Mouse (Mus musculus) forebrain, embryonic 13.5 days (tissue): ENCODE data around the gene D3Ertd254e. TPM values are rescaled to one million over a fixed set of nuclear protein-coding genes. Genes with fewer than 3 reads are reported as not detected.
"Not testable (repeated sequence)": the region's sequence is repeated elsewhere in the genome, so short reads cannot be mapped to it uniquely, and the experiment has no call there.

Experiments
- ATAC-seq: fragments of 200-750 bp; cut with Nextera tagmentation; 2 replicates; pipeline ENCODE4 v1.8.0; 2017
- H3K27ac ChIP-seq: fragments of 300-500 bp; sonication (generic); 2 replicates; pipeline ENCODE4 v1.5.1; 2015; ENCODE audit warnings: inconsistent platforms, mild to moderate bottlenecking, moderate library complexity
- H3K27me3 ChIP-seq: fragments of 300-500 bp; sonication (generic); 2 replicates; pipeline ENCODE4 v1.6.1; 2015; ENCODE audit warnings: mild to moderate bottlenecking, inconsistent platforms
- H3K36me3 ChIP-seq: fragments of 300-500 bp; sonication (generic); 2 replicates; pipeline ENCODE4 v1.6.1; 2015; ENCODE audit warnings: mild to moderate bottlenecking, inconsistent platforms; ENCODE audit not compliant: poor library complexity, severe bottlenecking
- H3K4me1 ChIP-seq: fragments of 300-500 bp; sonication (generic); 2 replicates; pipeline ENCODE4 v1.6.1; 2015; ENCODE audit warnings: inconsistent platforms
- H3K4me2 ChIP-seq: fragments of 300-500 bp; sonication (generic); 2 replicates; pipeline ENCODE4 v1.6.1; 2015; ENCODE audit warnings: inconsistent platforms, mild to moderate bottlenecking, moderate library complexity
- H3K4me3 ChIP-seq: fragments of 300-500 bp; sonication (generic); 2 replicates; pipeline ENCODE4 v1.5.1; 2015; ENCODE audit warnings: mild to moderate bottlenecking, inconsistent platforms
- H3K9ac ChIP-seq: fragments of 300-500 bp; sonication (generic); 2 replicates; pipeline ENCODE4 v1.6.1; 2015; ENCODE audit warnings: mild to moderate bottlenecking, inconsistent platforms
- H3K9me3 ChIP-seq: fragments of 300-500 bp; sonication (generic); replicated peaks from 2 replicates; pipeline ENCODE4 v1.6.1; 2016; ENCODE audit warnings: inconsistent platforms
- WGBS: fragments of 180-500 bp; shearing (Covaris S2); methylation state at CpG from one replicate; pipeline ENCODE4 v1.1.7; 2015; 5-methylcytosine and 5-hydroxymethylcytosine counted together
- polyA plus RNA-seq: library from polyadenylated mRNA; unstranded; fragments of >200 nt; fragmentation: Nextera tagmentation; extraction: Ambion mirVana; gene quantifications from 2 replicates; pipeline ENCODE4 v1.2.1, GENCODE M21; 2015

Gene D3Ertd254e
- polyA plus RNA-seq = 10.6 and 12.3 TPM in 2 replicates

GRCm38 (mm10) chr3:36150934-36151686 lies at the start of gene D3Ertd254e:
Gene D3Ertd254e (plus strand): TSS chr3:36151017.
- Histone ChIP-seq H3K9me3 (no peaks in the 10 kb centered on the region), H3K4me3 (peak within 1 kb of the TSS; percentile 71), H3K4me1 (peaks cover 26% of the 10 kb centered on the region), H3K9ac (peak within 1 kb of the TSS; percentile 98), H3K27ac (peak within 1 kb of the TSS; percentile 75), H3K36me3 (no peaks in the 10 kb centered on the region), H3K4me2 (peak within 1 kb of the TSS; percentile 78), H3K27me3 (no peaks in the 10 kb centered on the region)
- peak; percentile 100 for ATAC-seq
- WGBS = under 1% methylated on average over 54 of the region's 54 CpGs

- H3K27ac ChIP-seq = no peak overlapping the region
- ATAC-seq = no peak
- H3K9ac ChIP-seq = no peak overlapping the region
- H3K4me1 ChIP-seq = no peaks in the 10 kb centered on the region
- H3K9me3 ChIP-seq = no peaks in the 10 kb centered on the region
- WGBS = 73% methylated on average over 4 of the region's 4 CpGs
- H3K4me2 ChIP-seq = no peak overlapping the region
- H3K4me3 ChIP-seq = no peak overlapping the region
- no peaks in the 10 kb centered on the region for H3K36me3 ChIP-seq
- no peaks in the 10 kb centered on the region for H3K27me3 ChIP-seq
These were observed 34.7 kb upstream of the D3Ertd254e start for GRCm38 (mm10) chr3:36116076-36116475.

GRCm38 (mm10) chr3:36119684-36120548 lies 30.9 kb upstream of the D3Ertd254e start:
- peaks cover 9% of the 10 kb centered on the region for H3K9me3 ChIP-seq
- H3K9ac ChIP-seq = no peak overlapping the region
- no peak overlapping the region for H3K4me2 ChIP-seq
- no peak overlapping the region for H3K27ac ChIP-seq
- H3K4me1 ChIP-seq = no peaks in the 10 kb centered on the region
- peak; percentile 41; the same call in 1 of the 2 replicates for ATAC-seq
- no peaks in the 10 kb centered on the region for H3K27me3 ChIP-seq
- no peaks in the 10 kb centered on the region for H3K36me3 ChIP-seq
- H3K4me3 ChIP-seq = no peak overlapping the region

DNA sequence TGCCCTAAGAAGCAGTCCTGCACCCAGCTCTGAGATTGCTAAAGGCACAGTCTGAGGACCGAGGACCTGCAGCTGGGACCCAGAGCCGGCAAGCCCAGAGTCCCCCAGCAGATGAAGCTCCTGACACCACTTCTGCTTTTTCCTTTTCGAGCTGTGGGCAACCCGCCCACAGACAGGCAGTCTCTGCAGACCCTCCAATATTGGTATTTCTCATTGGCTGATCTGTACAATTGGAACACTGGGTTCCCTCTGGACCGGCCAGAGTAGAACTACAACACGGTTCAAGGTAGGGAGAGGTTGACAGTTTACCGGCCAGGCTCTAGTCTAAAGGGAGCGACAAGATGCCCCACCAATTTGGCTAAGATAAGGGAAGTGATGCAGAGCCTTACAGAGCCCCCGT lies 24.6 kb upstream of the D3Ertd254e start:
- H3K4me1 ChIP-seq, H3K27ac ChIP-seq, H3K27me3 ChIP-seq, H3K4me3 ChIP-seq, H3K9ac ChIP-seq, H3K9me3 ChIP-seq, H3K4me2 ChIP-seq, H3K36me3 ChIP-seq, ATAC-seq: not testable (repeated sequence)
- WGBS = 97% methylated on average over 9 of the region's 9 CpGs

DNA sequence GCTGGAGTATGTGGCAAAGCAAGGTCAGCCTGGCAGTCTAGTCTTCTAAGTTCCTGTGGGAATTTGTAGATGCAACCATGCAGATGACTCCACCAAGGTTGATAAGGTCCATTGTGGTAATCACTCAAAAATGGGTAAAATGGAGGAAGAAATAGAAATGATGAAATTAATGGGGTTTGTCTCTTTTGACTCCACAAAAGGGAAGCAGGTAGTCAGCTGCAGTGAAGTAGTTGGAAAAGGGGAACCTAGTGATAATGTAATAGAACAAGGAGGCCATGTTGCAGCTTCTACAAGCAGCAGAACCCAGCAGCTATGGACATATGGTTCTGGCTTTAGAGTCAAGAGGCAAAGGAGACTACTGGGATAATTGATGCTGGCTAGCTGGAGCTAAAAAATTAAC lies 14.7 kb upstream of the D3Ertd254e start:
- H3K27me3 ChIP-seq = no peaks in the 10 kb centered on the region
- no peak for ATAC-seq
- no peak overlapping the region for H3K9ac ChIP-seq
- H3K36me3 ChIP-seq = no peaks in the 10 kb centered on the region
- H3K4me2 ChIP-seq = no peak overlapping the region
- H3K4me1 ChIP-seq = no peaks in the 10 kb centered on the region
- H3K4me3 ChIP-seq = no peak overlapping the region
- no peaks in the 10 kb centered on the region for H3K9me3 ChIP-seq
- no peak overlapping the region for H3K27ac ChIP-seq

DNA sequence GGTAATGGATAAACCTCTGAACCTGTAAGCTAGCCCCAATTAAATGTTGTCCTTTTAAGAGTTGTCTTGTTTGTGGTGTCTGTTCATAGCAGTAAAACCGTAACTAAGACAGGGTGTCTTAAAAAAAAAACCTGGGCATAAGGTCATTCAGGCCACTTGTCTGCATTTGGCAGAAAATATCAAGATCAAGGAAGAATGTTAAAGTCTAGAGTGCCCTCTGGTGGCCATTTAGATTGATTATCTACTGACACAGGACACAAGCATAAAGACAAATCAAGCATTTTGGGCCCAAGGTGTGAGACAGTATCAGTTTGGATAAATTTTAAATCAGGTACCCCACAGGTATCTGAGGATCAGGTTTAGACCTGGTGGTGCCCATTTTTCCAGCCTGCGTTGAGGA lies 13.3 kb upstream of the D3Ertd254e start:
- Histone ChIP-seq H3K4me2 (no peak overlapping the region), H3K4me1 (no peaks in the 10 kb centered on the region), H3K27ac (no peak overlapping the region), H3K4me3 (no peak overlapping the region), H3K9ac (no peak overlapping the region), H3K9me3 (no peaks in the 10 kb centered on the region), H3K36me3 (no peaks in the 10 kb centered on the region), H3K27me3 (no peaks in the 10 kb centered on the region)
- no peak for ATAC-seq
- WGBS = 58% methylated on average over 2 of the region's 2 CpGs

- WGBS = 88% methylated on average over 1 of the region's 1 CpGs
- no peak for ATAC-seq
- no peaks in the 10 kb centered on the region for H3K36me3 ChIP-seq
These were observed 12.6 kb upstream of the D3Ertd254e start for GRCm38 (mm10) chr3:36138171-36138660.

DNA sequence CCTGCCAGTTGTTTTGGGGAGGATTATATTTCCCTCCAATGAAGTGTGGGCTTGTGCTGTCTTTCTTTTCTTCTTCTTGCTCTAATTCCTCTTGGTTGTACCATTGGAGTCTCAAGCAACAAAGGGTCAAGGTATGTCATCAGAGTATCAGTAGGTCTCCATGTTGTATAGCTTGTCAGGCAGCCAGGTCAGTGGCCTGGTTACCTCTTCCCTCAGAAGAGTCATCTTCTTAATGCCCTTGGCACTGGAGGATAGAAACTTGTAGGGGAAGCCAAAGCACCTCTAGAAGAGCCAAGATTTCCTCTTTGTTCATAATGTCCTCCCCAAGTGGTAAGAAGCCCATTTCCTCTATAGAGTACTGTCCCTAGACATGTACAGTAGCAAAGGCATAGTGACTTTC lies 11.8 kb upstream of the D3Ertd254e start:
- no peak overlapping the region for H3K9ac ChIP-seq
- no peaks in the 10 kb centered on the region for H3K36me3 ChIP-seq
- no peaks in the 10 kb centered on the region for H3K4me1 ChIP-seq
- no peak for ATAC-seq
- H3K27ac ChIP-seq = no peak overlapping the region
- H3K4me3 ChIP-seq = no peak overlapping the region
- H3K27me3 ChIP-seq = no peaks in the 10 kb centered on the region
- no peaks in the 10 kb centered on the region for H3K9me3 ChIP-seq
- no peak overlapping the region for H3K4me2 ChIP-seq

More at GRCm38 (mm10) chr3:36138171-36138660, 12.6 kb upstream of the D3Ertd254e start:
- Histone ChIP-seq H3K4me3 (no peak overlapping the region), H3K4me2 (no peak overlapping the region), H3K27ac (no peak overlapping the region), H3K27me3 (no peaks in the 10 kb centered on the region), H3K4me1 (no peaks in the 10 kb centered on the region), H3K9me3 (no peaks in the 10 kb centered on the region), H3K9ac (no peak overlapping the region)

DNA sequence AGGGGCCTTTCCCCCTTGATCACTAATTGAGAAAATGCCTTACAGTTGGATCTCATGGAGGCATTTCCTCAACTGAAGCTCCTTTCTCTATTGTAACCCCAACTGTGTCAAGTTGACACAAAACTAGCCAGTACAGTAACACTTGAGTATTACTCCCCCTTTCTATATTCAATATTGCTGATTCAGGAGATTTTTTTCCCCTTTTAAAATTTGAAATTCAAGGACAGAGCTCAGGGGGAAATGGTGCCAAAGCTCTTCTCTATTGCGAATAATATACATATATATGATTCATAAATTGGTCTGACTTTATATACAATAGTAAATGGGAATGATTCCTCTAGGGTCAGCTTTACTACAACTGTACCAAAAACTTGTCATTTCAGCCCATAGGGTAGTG lies 282 bp upstream of the D3Ertd254e start:
- Histone ChIP-seq H3K9me3 (no peaks in the 10 kb centered on the region), H3K4me3 (peak overlapping the region; percentile 71), H3K4me1 (peaks cover 24% of the 10 kb centered on the region), H3K27me3 (no peaks in the 10 kb centered on the region), H3K9ac (no peak overlapping the region), H3K27ac (no peak overlapping the region), H3K4me2 (peak overlapping the region; percentile 78), H3K36me3 (no peaks in the 10 kb centered on the region)
- 10% methylated on average over 1 of the region's 1 CpGs for WGBS
- no peak for ATAC-seq

DNA sequence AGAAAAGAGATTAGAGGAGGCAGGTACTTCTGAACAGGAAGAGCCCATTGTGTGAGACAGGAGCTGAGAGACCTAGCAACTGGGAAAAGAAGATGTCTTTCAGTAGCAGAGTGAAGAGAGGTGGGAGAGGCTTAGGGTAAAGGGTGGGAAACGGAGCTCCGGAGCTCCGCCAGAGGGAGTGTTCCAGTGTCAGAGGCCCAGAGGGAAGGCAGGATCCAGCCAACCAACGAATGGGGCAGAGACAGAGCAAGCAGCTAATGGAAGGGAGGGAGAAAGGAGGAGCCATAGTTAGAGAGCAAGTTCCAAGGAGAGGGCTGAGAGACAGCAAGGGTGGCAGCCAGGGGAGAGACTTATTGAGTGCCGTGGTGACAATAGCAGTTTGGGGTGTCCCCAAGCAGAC lies 4.5 kb downstream of the D3Ertd254e start:
- H3K4me1 ChIP-seq = peaks cover 26% of the 10 kb centered on the region
- no peak overlapping the region for H3K9ac ChIP-seq
- H3K27me3 ChIP-seq = no peaks in the 10 kb centered on the region
- H3K4me3 ChIP-seq = no peak overlapping the region
- H3K36me3 ChIP-seq = peaks cover 10% of the 10 kb centered on the region
- no peak overlapping the region for H3K4me2 ChIP-seq
- no peak for ATAC-seq
- H3K9me3 ChIP-seq = peaks cover 4% of the 10 kb centered on the region; the same call in 1 of the 2 replicates
- 25% methylated on average over 5 of the region's 5 CpGs for WGBS
- no peak overlapping the region for H3K27ac ChIP-seq

GRCm38 (mm10) chr3:36170670-36171210 lies 19.9 kb downstream of the D3Ertd254e start:
- H3K9ac ChIP-seq = no peak overlapping the region
- H3K4me2 ChIP-seq = no peak overlapping the region
- 97% methylated on average over 1 of the region's 1 CpGs for WGBS
- no peak overlapping the region for H3K27ac ChIP-seq
- H3K36me3 ChIP-seq = peaks cover 29% of the 10 kb centered on the region
- H3K4me3 ChIP-seq = no peak overlapping the region
- no peaks in the 10 kb centered on the region for H3K27me3 ChIP-seq
- no peaks in the 10 kb centered on the region for H3K9me3 ChIP-seq
- no peaks in the 10 kb centered on the region for H3K4me1 ChIP-seq
- ATAC-seq = no peak

- Histone ChIP-seq H3K27me3 (no peaks in the 10 kb centered on the region), H3K36me3 (peaks cover 23% of the 10 kb centered on the region), H3K27ac (no peak overlapping the region), H3K4me2 (no peak overlapping the region), H3K9me3 (no peaks in the 10 kb centered on the region), H3K9ac (no peak overlapping the region), H3K4me3 (no peak overlapping the region), H3K4me1 (no peaks in the 10 kb centered on the region)
- 97% methylated on average over 1 of the region's 1 CpGs for WGBS
- no peak for ATAC-seq
These were observed 20.5 kb downstream of the D3Ertd254e start for GRCm38 (mm10) chr3:36171348-36171747.
